ENCODE assay signal across 8 mouse cellular contexts in the genomic region with DNA sequence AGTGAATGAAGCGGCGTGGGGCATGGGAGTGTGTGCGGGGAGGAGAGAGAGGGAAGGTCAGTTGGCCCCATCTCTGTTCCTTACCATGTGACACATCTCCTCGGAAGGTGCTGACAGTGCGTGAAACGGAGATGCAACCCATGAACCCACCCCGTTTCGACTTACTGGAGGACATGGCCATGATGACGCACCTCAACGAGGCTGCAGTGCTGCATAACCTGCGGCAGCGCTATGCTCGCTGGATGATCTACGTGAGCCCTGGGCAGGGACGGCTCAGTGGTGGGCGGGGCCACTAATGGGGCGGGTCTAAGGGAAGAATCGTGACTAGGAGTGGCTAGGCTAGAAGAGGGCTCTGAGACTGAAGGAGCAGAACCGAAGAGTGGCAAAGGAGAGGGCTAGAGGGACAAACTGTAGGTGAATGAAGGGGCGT. TPM values are rescaled to one million over a fixed set of nuclear protein-coding genes. Genes with fewer than 3 reads are reported as not detected.
DNase-seq lines count a peak whose midpoint lies in the region; ATAC-seq lines count a peak whose summit lies in the region.

No protein-coding gene starts in this region.

- peak; percentile 99 for ATAC-seq in common myeloid progenitor, adult 5-6 weeks (replicated peaks; ENCODE audit: low read depth, poor library complexity, severe bottlenecking)
- peak; percentile 92 for ATAC-seq in kidney, embryonic 14.5 days (ENCODE audit: low FRiP score, low TSS enrichment)

- peak overlapping the region; percentile 48 for H3K4me2 ChIP-seq in kidney, embryonic 14.5 days (replicated peaks; ENCODE audit: low read depth, low read length)

- peak overlapping the region; percentile 58 for H3K4me3 ChIP-seq in heart, embryonic 10.5 days
- peak overlapping the region; percentile 26 for H3K4me3 ChIP-seq in kidney, embryonic 14.5 days (ENCODE audit: low read length)

- peaks cover 38% of the 10 kb centered on the region for H3K36me3 ChIP-seq in heart, embryonic 10.5 days
- no peaks in the 10 kb centered on the region for H3K36me3 ChIP-seq in kidney, embryonic 14.5 days (ENCODE audit: control insufficient read depth, insufficient read depth, low read length)

- no peak overlapping the region for H3K9ac ChIP-seq in kidney, embryonic 14.5 days (ENCODE audit: low read depth, low read length)

- no peaks in the 10 kb centered on the region for H3K9me3 ChIP-seq in heart, embryonic 10.5 days
- H3K9me3 ChIP-seq in kidney, embryonic 14.5 days (ENCODE audit: control insufficient read depth, low read length) = no peaks in the 10 kb centered on the region

- peak; percentile 88 for DNase-seq in A20 (ENCODE audit: low read depth, low spot score)
- peak; percentile 72 for DNase-seq in T-cell, adult 2 months (ENCODE audit: low spot score)
- DNase-seq in heart, embryonic 10.5 days (ENCODE audit: low spot score) = peak; percentile 95
- DNase-seq in lung, postnatal 14 days = peak; percentile 75
- peak; percentile 68 for DNase-seq in retina, embryonic 14.5 days (ENCODE audit: low spot score)
- no peak for DNase-seq in layer of hippocampus, adult 18-20 months (ENCODE audit: low spot score in 2 of 2)

- WGBS in heart, embryonic 10.5 days = 2% methylated on average over 20 of the region's 20 CpGs
- 6% methylated on average over 20 of the region's 20 CpGs for WGBS in kidney, embryonic 14.5 days

- H3K27ac ChIP-seq in heart, embryonic 10.5 days = peak overlapping the region; percentile 89
- H3K27ac ChIP-seq in kidney, embryonic 14.5 days (ENCODE audit: low read depth, low read length) = no peak overlapping the region

- H3K27me3 ChIP-seq in heart, embryonic 10.5 days (ENCODE audit: insufficient read depth, poor library complexity, severe bottlenecking) = no peaks in the 10 kb centered on the region
- no peaks in the 10 kb centered on the region for H3K27me3 ChIP-seq in kidney, embryonic 14.5 days (ENCODE audit: control insufficient read depth, insufficient read depth, low read length)

- peaks cover 53% of the 10 kb centered on the region for H3K4me1 ChIP-seq in heart, embryonic 10.5 days
- no peaks in the 10 kb centered on the region for H3K4me1 ChIP-seq in kidney, embryonic 14.5 days (ENCODE audit: control insufficient read depth, insufficient read depth, low read length)

RNA-seq across cellular contexts. Expression of gene Myh7b, which starts 2.3 kb away (rescaled TPM):
- total RNA-seq in common myeloid progenitor, adult 5-6 weeks (2017) = 0.05 TPM in 1 of 2 replicates, not detected in the other
- 12.4 and 15.7 TPM in 2 replicates for polyA plus RNA-seq in heart, embryonic 10.5 days (2016; fragmentation: Nextera tagmentation; extraction: Ambion mirVana)
- polyA plus RNA-seq in kidney, embryonic 14.5 days (2014; fragmentation: Nextera tagmentation; extraction: Ambion mirVana) = 0.96 and 2.1 TPM in 2 replicates
- 1 to 10 TPM; 3.0 to 4.9 TPM for total RNA-seq in layer of hippocampus, adult 18-20 months (2021)

RNA-seq across cellular contexts. Expression of gene Gss, which starts 20.7 kb away (rescaled TPM):
- 18.4 and 22.5 TPM in 2 replicates for total RNA-seq in common myeloid progenitor, adult 5-6 weeks (2017)
- polyA plus RNA-seq in heart, embryonic 10.5 days (2016; fragmentation: Nextera tagmentation; extraction: Ambion mirVana) = 24.2 and 29.1 TPM in 2 replicates
- 25.0 and 29.8 TPM in 2 replicates for polyA plus RNA-seq in kidney, embryonic 14.5 days (2014; fragmentation: Nextera tagmentation; extraction: Ambion mirVana)
- 10 to 100 TPM; 23.4 to 24.7 TPM for total RNA-seq in layer of hippocampus, adult 18-20 months (2021)

Comparison
In these comparisons a context has a peak if more than half of its experiments do, and no peak if none do; other contexts are left out.
1. DNase-seq: peak in A20 (single experiment), T-cell, adult 2 months (single experiment), heart, embryonic 10.5 days (single experiment), lung, postnatal 14 days (single experiment) and retina, embryonic 14.5 days (single experiment); none in layer of hippocampus, adult 18-20 months (0 of 2).